Comparison of ENCODE assay signal across 17 mouse cellular contexts in genomic region chr19:14695369-14695768, GRCm38 (mm10).
DNase-seq lines count a peak whose midpoint lies in the region; ATAC-seq lines count a peak whose summit lies in the region.
"Had no signal": no experiment of that assay in that cellular context is flagged by ENCODE, and none has a peak within 500 bp of the region (broad histone marks: within the 10 kb centered on the region; RNA-seq: fewer than 3 reads in every experiment).

No protein-coding gene starts in this region.

- ATAC-seq in CD4-positive, CD25-positive, alpha-beta regulatory T cell, adult 4 months = peak; percentile 96
- peak; percentile 94 for ATAC-seq in activated CD4-positive, CD25-positive, alpha-beta regulatory T cell, adult 4 months
- ATAC-seq in megakaryocyte progenitor cell, adult 5-6 weeks (replicated peaks; ENCODE audit: poor library complexity) = peak; percentile 63
- ATAC-seq: forebrain, embryonic 14.5 days; intestine, embryonic 16.5 days had no signal

- DNase-seq in thymus, postnatal 14 days = peak; percentile 48
- no peak for DNase-seq in right cerebral cortex, adult 18-20 months
- DNase-seq in neural tube, embryonic 10.5 days (ENCODE audit: extremely low spot score, low spot score) = no peak
- no peak for DNase-seq in lung, postnatal 36 days
- DNase-seq in adrenal gland, adult 18-20 months (ENCODE audit: low spot score in 2 of 2) = no peak
- DNase-seq: adrenal gland, postnatal 14 days; cerebellum, adult 18-20 months; gastrocnemius, postnatal 25 days; kidney, postnatal 36 days; left cerebral cortex, postnatal 4 days; liver; lung, postnatal 10 days had no signal
